Mouse (Mus musculus): ENCODE results near the gene Anapc1.

Anapc1 gene

DNA sequence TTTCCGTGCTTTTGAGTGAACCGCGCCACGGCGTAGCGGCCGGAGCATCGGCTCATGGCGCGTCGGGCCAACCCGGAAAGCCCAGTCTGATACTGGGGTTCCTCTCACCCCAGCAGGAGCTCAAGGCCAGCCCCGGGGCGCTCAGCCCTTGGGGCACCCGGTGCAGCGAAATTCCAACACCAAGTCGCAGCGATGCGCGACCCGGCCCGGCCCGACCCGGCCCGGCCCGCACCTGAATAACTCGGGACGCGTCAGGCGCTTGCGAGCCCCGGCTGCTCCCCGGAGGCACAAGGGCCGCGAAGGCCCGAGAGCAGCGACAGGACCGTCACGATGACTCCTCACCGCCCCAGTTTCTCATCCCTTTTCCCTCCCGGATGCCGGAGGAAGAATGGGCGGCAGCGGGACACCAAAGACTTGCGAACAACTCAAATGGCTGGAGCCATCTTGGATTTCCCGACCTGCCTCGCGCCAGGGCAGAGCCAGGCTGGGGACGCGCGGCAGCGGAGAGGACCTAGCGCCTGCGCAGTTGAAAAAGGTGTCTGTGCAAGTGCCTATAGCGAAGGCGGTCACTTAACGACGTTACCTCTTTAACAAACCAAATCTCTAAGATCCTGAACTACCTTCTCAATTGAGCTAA, at the start of gene Anapc1:
Gene Anapc1, minus strand, starts transcription at position 471 of the 637 bp plus-strand sequence.
- peak; percentile 93 for DNase-seq (ENCODE audit: low read depth)

DNA sequence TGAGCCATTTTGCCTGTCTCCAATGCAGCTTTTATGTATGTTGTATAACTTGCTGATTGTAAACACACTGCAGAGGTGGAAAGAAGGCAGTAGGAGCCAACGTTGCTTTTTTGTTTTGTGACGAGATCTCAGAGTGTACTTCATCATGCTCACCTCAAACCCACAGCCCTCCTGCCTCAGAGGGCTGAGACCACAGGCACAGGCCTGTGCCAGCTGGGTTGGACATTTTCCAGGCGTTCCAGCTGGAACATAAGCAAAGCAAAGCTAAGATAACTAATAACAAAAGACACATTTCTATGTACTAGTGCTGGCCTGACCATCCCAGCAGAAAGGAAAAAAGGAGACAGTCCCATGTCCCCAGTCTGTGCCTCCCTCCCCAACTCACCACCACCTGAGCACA, 47.9 kb upstream of the Anapc1 start:
- DNase-seq (ENCODE audit: low read depth), result no peak

DNA sequence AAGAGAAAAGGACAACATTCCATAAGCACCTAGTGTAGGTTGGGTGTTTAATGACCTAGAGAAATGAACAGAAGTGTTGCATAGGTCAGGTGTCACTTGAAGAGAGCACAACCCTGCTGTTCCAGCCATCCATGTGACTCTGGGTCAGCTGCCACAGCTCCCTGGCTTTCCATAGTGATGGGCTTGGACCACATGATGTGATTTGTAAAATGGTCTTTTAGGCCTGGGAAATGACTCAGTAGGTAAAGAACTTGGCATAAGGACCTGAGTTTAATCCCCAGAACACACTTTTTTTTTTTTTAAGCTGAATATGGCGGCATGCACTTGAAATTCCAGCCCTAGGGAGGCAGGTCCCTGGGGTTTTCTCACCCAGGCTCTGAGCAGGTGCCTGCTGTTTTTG, 44.8 kb upstream of the Anapc1 start:
- DNase-seq (ENCODE audit: low read depth), result no peak

DNA sequence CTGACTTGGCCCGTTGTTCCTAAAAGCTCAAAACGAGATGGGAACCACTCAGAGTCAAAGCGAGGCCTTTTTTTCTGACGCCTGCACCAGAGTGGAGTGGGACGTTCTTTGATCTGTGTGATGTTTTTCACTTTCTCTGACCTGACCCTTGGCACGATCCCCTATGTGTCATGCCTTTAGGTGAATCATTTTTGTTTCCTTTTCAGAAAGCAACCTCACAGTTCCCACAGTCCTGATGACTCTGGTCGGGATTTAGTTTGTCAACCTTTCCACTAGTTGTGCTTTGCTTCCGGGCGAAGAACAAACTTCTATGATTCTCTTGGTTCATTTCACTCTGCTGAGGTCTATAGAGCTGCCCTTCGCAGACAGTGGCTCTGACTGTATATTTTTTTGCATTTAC, 44.3 kb upstream of the Anapc1 start:
- no peak for DNase-seq (ENCODE audit: low read depth)

DNA sequence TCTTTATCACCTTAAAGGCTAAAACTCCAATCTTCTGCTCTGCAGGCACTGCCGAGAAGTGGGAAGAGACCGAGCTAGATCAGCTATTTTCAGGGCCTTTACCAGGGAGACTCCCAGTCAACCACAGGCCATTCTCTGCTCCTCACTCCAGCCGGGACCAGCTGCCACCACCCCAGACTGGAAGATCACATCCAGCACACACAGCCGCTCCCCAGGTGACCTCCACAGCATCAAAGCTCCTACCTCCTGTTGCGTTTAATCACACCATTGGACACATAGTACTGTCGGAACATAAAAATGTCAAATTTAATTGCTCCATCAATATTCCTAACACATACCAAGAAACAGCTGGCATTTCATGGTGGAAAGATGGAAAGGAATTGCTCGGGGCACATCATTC, 42.0 kb upstream of the Anapc1 start:
- no peak for DNase-seq (ENCODE audit: low read depth)

DNA sequence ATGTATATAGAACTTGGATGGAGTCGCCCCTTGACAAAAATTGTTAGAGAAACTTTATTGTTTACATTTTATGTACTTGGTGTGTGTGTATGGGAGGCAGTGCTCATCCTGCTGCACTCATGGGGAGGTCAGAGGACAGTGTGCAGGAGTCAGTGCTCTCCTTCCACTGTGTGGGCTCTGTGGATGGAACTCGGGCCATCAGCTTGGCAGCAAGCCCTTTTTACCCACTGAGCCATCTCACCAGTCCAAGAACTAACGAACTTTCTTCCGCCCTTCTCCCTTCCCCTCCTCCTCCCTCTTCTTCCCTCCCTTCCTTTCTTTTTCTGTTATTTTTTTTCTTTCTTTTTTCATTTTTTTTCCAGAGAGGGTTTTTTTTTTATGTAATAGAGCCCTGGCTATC, 40.9 kb upstream of the Anapc1 start:
- DNase-seq (ENCODE audit: low read depth), result no peak

DNA sequence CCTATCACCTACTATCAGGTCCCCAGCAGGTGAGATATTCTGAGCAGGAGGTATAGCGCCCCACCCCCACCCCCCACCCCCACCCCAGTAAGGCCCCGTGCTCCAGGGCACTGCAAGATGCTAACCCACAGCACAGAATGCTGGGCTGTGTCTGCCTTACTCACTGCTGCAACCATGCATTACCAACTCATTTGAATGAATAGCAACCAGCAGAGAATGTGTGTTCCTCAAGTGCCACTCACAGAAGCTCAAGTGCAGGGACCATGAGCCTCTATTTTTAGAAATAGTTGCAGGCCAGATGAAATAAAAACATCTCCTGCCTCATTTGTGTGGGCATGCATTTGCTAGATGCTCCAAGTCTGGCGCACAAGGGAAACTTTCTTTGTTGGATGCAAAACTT, 40.4 kb upstream of the Anapc1 start:
- DNase-seq (ENCODE audit: low read depth), result no peak

DNA sequence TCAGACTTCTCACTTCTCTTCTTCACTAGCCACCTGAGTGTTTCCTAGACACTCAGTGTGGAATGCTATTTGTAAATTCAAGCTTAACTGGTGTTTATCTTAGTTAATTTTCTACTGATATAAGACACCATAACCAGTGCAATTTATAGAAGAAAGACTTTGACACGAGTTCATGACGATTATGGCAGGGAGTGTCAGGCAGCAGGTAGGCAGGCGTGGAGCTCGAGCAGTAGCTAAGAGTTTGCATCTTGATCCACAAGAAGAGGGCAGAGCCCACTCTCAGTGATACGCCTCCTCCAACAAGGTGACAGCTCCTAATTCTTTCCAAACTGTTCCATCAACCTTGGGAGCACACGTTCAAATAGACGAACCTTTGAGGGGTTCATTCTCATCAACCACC, 39.4 kb upstream of the Anapc1 start:
- DNase-seq (ENCODE audit: low read depth), result no peak

DNA sequence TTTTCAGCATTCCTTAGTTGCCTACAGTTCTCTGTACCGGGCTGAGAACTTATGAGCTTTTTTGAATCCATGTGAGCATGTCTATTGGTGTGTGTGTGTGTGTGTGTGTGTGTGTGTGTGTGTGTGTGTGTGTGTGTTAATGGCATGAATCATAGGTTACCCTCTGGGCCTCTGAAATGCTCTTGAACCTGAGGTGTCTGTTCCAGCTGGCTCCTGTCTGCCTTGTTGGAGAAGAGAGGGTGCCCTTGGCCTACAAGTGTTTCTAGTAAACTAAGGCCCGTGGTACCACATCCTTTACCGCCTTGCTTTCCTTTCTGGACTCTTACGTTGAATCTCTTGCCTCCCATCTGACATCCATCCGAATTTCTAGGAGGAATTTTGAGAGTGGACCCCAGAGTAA, 38.9 kb upstream of the Anapc1 start:
- DNase-seq (ENCODE audit: low read depth), result peak; percentile 5

DNA sequence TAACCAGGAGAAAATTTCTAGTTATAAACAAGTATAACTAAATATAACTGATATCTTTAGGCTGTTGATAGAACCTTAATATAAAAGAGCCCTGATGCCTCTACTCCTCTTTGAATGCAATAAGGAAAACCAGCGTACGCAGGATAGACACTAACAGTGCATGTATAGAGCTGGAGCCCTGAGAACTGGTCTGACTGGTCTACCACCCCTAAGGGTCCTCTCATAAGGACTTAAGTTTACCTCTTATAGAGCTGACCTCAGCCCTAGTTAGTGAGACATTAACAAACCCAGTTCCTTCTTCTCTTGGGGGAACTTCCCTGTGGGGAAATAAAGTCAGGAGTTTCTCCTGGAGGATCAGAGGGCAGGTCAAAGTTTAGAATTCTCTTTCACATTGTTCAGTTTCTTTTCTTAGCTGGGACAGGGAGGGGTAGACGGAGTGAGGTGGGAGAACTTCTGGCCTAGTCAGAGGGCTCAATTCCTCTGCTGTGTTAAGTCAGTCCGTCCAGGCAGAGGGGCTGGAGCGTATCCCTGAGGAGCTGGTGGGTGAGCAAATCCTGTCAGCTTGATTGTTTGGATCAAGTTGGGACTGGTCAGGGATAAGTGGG, 35.0 kb upstream of the Anapc1 start:
- DNase-seq (ENCODE audit: low read depth), result no peak

DNA sequence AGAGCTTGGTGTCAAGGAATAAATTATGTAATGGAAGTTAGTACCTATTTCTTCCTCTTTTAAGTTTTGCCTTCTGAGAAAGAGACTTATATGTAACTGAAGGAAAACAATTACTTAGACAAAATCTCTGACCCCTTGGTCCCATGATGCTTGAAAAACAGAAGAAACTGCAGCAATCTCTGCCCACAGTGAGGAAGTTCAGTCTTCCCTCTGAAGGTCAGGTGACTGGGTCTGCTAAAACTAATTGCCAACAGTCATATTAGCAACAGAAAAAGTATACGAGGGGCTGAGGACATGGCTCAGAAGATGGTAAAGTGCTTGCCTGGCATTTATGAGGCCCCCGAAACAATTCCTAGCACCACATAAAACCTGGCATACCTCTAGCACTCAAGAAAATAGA, 32.2 kb upstream of the Anapc1 start:
- no peak for DNase-seq (ENCODE audit: low read depth)

DNA sequence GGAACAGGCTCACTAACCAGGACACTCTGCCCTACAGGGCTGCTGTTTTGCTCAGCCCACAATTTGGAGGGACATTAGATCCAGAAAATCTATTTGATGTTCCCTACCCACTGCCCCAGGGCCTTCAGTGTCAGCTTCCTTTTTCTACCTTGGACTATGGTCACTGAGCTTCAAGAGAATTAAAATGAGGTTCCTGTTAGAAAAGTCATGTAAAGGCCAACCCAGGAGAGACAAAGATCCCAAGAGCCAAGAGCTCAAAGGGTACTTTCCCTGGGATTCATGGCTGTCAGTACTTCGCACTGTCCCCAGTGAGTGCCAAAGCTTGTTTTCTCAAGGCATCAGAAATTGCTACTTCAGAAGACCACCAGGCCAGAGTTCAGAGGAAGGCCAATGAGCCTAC, 28.8 kb upstream of the Anapc1 start:
- DNase-seq (ENCODE audit: low read depth), result no peak

DNA sequence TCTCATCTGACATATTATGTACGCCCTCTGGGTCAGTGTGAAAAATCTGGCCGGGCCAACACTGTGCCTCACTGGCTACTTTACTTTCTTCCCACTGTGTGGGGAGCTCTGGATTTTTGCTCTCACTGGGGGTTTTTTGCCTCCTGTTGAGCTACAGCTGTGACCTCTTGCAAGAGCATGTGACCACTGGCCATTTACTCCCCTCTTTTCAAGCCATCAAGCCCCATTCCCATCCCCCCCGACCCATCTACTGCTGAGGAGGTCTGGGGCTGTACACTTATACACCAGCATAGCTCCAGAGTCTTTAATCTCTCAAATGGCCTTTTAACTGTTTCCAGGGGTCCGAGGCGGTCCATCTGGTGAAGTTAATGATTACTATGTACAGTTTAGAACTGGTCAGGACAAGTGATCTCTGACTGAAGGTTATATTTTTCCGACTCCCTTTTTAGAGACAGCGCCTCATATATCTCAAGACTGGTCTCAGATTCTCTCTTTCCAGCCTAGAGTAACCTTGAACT, 27.6 kb upstream of the Anapc1 start:
- DNase-seq (ENCODE audit: low read depth), result no peak

DNA sequence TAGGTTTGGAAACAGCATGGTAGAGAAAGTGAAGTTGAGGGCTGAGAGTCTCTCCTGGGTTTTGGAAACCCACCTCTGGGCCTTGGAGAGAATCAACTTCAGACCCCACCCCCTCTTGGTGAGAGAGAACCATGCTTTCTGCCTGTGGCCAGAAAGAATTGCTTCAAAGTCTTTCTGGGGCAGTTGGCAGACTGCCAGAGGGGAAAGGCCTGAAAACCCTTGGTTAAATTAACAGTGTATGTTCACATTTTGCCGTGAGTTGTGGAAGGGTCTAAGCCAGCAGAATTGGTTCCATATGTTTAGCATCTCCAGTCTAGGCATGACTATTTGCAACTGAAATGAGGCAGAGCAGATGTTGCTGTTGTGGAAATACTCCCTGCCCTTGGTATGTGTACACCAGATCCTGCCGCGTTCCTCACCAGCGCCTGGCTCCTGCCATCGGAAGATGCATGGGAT, 26.4 kb upstream of the Anapc1 start:
- DNase-seq (ENCODE audit: low read depth), result peak; percentile 50

DNA sequence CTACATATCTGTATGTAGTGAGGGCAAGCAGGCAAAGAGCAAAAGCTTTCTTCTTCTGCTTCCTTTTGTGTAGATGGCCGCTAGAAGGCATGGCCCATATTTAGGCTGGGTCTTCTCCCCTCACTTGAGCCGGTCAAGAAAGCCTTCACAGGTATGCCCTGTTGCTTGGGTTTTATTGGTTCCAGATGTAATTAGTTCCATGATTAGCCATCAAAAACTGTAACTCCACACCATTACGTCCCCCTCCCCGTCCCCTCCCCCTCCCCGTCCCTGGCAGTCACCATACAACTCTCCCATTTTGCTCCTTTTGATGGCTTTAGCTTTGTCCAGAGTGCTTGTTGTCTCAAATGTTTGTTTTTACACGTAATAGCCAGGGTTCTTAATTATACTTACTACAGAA, 25.7 kb upstream of the Anapc1 start:
- DNase-seq (ENCODE audit: low read depth), result no peak

DNA sequence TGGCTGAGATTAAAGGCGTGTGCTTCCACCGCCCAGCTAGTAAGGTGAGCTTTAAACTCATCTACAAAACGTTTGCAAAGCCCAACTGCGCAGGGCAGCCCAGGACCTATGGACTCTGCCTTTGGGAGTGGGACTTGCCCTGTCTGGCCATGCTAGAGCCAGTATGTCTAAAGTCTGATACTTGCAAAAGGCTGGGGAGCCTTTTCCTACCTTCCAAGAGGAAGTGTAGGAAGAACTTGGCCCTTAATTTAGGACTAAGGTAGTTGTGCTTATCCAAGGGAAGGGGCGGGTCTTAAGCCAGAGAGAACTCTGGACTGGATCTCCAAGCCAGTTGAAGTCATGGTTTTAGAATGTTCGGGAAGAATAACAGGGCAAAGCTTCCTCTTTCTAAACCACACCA, 23.4 kb upstream of the Anapc1 start:
- no peak for DNase-seq (ENCODE audit: low read depth)

DNA sequence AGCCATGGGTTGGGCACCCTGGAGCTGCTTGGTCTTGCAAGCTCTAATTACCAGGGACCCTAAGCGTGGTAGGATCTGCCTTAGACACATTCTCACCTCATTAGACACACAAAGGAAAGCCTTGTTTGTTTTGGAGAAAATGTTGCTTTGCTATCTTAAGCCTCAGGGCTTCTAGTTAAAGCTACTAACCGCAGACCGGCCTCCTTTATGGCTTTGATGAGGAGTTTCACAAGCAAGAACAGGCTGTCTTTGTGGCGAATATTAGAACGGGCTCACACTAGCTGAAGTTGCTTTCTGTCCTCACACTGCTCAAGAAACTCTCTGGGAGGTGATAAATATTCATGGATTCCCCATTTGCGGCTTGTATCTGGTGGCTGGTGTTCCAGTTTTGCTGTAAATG, 22.1 kb upstream of the Anapc1 start:
- no peak for DNase-seq (ENCODE audit: low read depth)

DNA sequence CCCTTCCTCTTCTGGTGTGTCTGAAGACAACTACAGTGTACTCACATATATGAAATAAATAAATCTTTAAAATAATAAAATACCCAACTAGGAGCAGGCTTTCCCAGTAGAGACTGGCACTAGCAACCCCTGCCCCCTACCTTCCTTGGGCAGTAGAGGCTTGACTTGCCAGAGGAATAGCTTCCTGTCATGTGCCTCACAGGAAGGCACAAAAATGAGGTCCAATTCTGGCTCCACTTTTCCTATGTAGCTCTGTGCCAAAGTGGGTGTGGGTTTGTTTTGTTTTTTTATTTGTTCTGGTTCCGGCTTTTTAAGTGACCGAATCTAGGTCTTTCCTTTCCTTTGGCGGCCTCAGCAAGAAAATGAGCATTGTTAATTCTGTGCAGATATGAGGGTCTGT, 17.3 kb upstream of the Anapc1 start:
- no peak for DNase-seq (ENCODE audit: low read depth)

DNA sequence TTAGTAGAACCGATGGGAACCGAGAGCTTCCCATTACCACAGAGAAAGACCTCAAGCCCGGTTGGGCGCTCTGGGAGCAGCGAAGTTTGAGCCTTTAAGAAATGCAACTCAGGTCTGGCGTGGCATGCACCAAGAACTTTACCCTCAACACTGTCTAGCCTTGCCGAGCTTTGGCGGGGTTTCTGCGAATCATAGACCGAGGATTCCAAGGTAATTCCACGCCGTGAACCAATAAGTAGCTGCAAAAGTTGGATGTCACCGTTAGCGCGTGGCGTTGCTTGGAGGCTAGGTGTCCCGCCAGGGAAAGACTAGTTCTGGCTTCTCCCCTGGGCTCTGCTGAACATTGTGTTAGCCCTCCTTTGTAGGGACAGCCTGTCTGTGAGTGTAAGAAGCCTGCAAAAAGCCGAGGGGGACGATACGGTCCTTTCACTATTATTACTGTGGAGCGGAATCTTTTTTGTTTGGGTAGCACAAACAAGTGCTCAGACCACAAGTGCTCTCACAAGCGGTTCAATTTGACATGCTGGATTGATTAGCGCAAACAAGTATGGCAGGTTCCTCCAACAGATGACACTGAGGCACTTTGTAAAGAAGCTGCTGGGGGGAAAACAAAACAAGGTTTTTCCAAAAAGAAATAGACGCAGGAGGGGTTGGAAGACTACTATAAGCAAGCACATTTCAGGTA, 12.2 kb upstream of the Anapc1 start:
- DNase-seq (ENCODE audit: low read depth), result no peak

DNA sequence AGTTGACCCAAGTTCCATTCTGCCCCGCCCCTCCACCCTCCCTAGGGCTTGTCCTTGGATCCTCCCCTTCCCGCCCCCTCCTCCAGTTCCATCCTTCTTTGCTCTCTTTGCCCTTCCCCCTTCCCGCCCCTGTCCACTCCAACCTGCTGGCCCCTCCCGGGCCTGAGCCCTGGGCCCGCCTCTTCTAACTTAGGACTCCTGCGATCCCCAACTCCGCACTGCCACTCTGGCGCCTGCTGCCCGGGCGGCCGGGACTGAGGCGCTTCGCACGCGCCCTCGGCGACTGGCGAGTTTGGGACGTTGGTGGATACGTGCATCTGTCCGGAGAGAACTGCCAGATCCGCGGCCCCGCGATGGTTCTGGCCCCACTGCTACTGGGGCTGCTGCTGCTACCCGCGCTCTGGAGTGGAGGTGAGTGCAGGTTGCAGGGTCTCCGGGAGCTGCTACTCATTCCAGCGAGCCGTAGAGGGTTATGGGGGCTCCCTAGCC, 11.5 kb upstream of the Anapc1 start, which contains the start of gene Mertk:
Gene Mertk, plus strand, starts transcription at position 264 of the 489 bp plus-strand sequence.
- no peak for DNase-seq (ENCODE audit: low read depth)

DNA sequence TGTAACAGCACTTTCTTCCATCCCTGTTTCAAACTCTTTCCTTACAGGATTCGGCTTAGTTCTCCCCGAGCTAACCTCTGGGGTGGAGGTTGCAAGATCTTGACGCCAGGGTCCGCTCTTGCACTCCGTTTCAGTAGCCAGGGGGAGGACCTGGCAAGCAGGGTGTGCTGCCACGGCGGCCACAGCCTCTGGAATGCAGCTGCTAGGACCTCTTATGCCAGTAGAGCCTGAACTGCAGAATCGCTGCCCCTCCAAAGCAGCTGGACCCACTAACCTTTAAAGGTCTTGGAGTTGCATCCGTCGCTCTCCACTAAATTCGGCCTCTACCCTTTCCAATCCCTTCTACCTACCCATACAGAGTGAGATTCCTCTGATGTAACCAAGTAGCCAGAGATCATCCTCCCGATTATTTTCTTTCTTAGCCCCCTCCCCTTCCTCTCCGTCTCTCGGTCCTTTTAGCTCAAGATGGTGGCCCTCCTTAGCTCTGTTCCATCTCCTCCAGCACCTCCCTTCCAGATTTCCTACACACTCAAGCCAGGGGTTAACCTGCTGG, 11.0 kb upstream of the Anapc1 start:
- DNase-seq (ENCODE audit: low read depth), result peak; percentile 74

DNA sequence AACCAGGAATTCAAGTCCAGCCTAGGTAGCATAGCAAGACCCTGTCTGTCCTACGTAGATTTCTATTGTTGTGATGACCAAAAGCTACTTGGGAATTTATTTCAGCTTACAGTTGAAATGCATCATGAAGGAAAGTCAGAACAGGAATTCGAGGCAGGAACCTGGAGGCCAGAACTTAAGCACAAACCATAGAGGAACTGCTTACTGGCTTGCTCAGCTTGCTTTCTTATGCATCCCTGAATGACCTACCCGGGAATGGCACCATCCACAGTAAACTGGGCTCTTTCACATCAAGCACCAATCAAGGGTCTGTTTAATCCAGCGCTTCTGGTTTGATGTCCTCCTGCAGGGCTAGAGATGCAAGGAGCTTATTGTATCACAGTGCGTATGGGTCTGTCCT, 10.4 kb upstream of the Anapc1 start:
- DNase-seq (ENCODE audit: low read depth), result no peak

DNA sequence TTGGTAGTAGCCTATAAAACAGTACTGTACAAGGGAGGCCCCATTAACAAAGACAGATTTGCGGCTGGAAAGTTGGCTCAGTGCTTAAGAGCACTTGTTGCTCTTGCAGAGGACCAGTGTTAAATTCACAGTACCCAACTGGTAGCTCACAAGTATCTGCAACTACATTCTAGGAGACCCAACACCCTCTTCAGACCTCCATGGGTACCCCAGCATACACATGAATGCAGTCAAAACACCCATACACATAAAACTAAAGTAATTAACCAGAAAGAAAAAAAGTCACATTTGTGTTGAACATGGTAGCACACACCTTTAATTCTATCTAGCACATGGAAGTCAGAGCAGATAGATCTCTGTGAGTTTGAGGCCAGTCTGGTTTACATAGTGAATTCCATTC, 9.9 kb upstream of the Anapc1 start:
- DNase-seq (ENCODE audit: low read depth), result no peak

Measured in 416B (cell line).